Mouse (Mus musculus) CH12.LX (cell line): Measurements from ENCODE around the gene Usp47. TPM values are rescaled to one million over a fixed set of nuclear protein-coding genes. Genes with fewer than 3 reads are reported as not detected.

ENCODE experiments used
- DNase-seq: peaks from one replicate; pipeline ENCODE4 v3.0.0-alpha.2; 2013; ENCODE audit errors: extremely low read depth
- H3K27ac ChIP-seq: 2 replicates; pipeline ENCODE4 v1.5.1; 2012; ENCODE audit warnings: low read depth, mild to moderate bottlenecking, control low read depth, moderate library complexity; ENCODE audit not compliant: insufficient read depth
- H3K27me3 ChIP-seq: replicated peaks from 2 replicates; pipeline ENCODE3; 2012; ENCODE audit warnings: inconsistent platforms
- H3K36me3 ChIP-seq, 2 experiments: replicated peaks in 1 of 2; 2 replicates each; pipeline versions ENCODE3 to v1.6.1; 2012; ENCODE audit warnings: inconsistent platforms in 1 of 2, low read length in 1 of 2, mild to moderate bottlenecking in 1 of 2, mixed read lengths in 1 of 2, moderate library complexity in 1 of 2; ENCODE audit not compliant: control insufficient read depth in 1 of 2, insufficient read depth in 1 of 2
- H3K4me1 ChIP-seq, 2 experiments: 2 replicates each; pipeline ENCODE4 v1.6.1; 2012; ENCODE audit warnings: inconsistent platforms in 1 of 2, moderate library complexity in 1 of 2; ENCODE audit not compliant: insufficient read depth in 2 of 2, control insufficient read depth in 1 of 2
- H3K4me2 ChIP-seq: 2 replicates; pipeline ENCODE4 v1.6.1; 2012; ENCODE audit warnings: low read depth, mild to moderate bottlenecking, control low read depth; ENCODE audit not compliant: poor library complexity, insufficient read depth, severe bottlenecking
- H3K4me3 ChIP-seq, 3 experiments: fragments of 150-350 bp in 1 of 3; sonication (generic) in 1 of 3; replicated peaks in 1 of 3; 2 replicates each; pipeline versions ENCODE3 to v1.5.1; 2011 to 2012; ENCODE audit warnings: low read depth in 2 of 3, low read length in 2 of 3, mild to moderate bottlenecking in 2 of 3, moderate library complexity in 2 of 3, control low read depth in 1 of 3, improper control_type of control experiment in 1 of 3, inconsistent platforms in 1 of 3, mixed read lengths in 1 of 3; ENCODE audit not compliant: poor library complexity in 1 of 3
- H3K79me2 ChIP-seq: replicated peaks from 2 replicates; pipeline ENCODE4 v1.6.1; 2012; ENCODE audit warnings: mild to moderate bottlenecking, moderate library complexity; ENCODE audit not compliant: control insufficient read depth, poor library complexity, insufficient read depth, severe bottlenecking; ENCODE audit errors: extremely low read depth
- H3K9ac ChIP-seq: 2 replicates; pipeline ENCODE4 v1.6.1; 2012; ENCODE audit warnings: low read depth, mild to moderate bottlenecking, control low read depth, moderate library complexity; ENCODE audit not compliant: insufficient read depth
- H3K9me3 ChIP-seq: replicated peaks from 2 replicates; pipeline ENCODE3; 2012; ENCODE audit warnings: low read length, inconsistent platforms, mixed read lengths
- BHLHE40 ChIP-seq: IDR thresholded peaks from 2 replicates; pipeline ENCODE4 v1.6.1; 2011; ENCODE audit warnings: mild to moderate bottlenecking, low read depth, low read length, improper control_type of control experiment
- MAZ ChIP-seq: IDR thresholded peaks from 2 replicates; pipeline ENCODE4 v1.6.1; 2012; ENCODE audit warnings: low read depth, mild to moderate bottlenecking, inconsistent platforms, low read length, improper control_type of control experiment, moderate library complexity
- MXI1 ChIP-seq: IDR thresholded peaks from 2 replicates; pipeline ENCODE4 v1.6.1; 2011; ENCODE audit warnings: mild to moderate bottlenecking, low read depth, low read length, improper control_type of control experiment
- NRF1 ChIP-seq: IDR thresholded peaks from 2 replicates; pipeline ENCODE4 v1.6.1; 2014; ENCODE audit warnings: low read depth, mild to moderate bottlenecking, inconsistent platforms, low read length, improper control_type of control experiment, moderate library complexity
- SIN3A ChIP-seq: IDR thresholded peaks from 2 replicates; pipeline ENCODE4 v1.6.1; 2012; ENCODE audit warnings: low read length, improper control_type of control experiment, inconsistent platforms
- UBTF ChIP-seq: IDR thresholded peaks from 2 replicates; pipeline ENCODE4 v1.6.1; 2012; ENCODE audit warnings: low read depth, mild to moderate bottlenecking, inconsistent platforms, low read length, improper control_type of control experiment, moderate library complexity
- USF1 ChIP-seq: IDR thresholded peaks from 2 replicates; pipeline ENCODE4 v1.6.1; 2014; ENCODE audit warnings: low read depth, mild to moderate bottlenecking, inconsistent platforms, low read length, improper control_type of control experiment
- ZC3H11A ChIP-seq: IDR thresholded peaks from 2 replicates; pipeline ENCODE4 v1.6.1; 2012; ENCODE audit warnings: low read depth, mild to moderate bottlenecking, inconsistent platforms, low read length, improper control_type of control experiment
- dilution Hi-C: fragments of 300-500 bp; cut with MboI; formaldehyde crosslinking; loops from 2 replicates; pipeline ENCODE4 v1.14.3; 2020; ENCODE audit warnings: low sequenced_read_pairs; ENCODE audit not compliant: extremely low pct_unique_long_range_greater_than_20kb, extremely low pct_ligation_motif_present
- in situ Hi-C: fragments of 300-500 bp; cut with MboI; formaldehyde crosslinking; loops from 3 replicates; pipeline ENCODE4 v1.14.3; 2019; ENCODE audit warnings: low sequenced_read_pairs, low pct_ligation_motif_present, low pct_unique_long_range_greater_than_20kb, mixed read lengths
- polyA plus RNA-seq: library from polyadenylated mRNA; unstranded; fragments of >175 nt; gene quantifications from 2 replicates; pipeline ENCODE4 v1.2.1, GENCODE M21; 2012; ENCODE audit warnings: low read depth; ENCODE audit not compliant: insufficient read length
- total RNA-seq, 2 experiments: library from RNA; depleted of rRNA; stranded (reverse); fragments of 300-350 nt in 1 of 2; fragments of >200 nt in 1 of 2; gene quantifications; 2 replicates each; pipeline ENCODE4 v1.2.3; 2012 to 2014

Gene Usp47
- total and polyA plus RNA-seq, 3 experiments, result 35.0 to 36.8 (median 35.8) TPM

DNA sequence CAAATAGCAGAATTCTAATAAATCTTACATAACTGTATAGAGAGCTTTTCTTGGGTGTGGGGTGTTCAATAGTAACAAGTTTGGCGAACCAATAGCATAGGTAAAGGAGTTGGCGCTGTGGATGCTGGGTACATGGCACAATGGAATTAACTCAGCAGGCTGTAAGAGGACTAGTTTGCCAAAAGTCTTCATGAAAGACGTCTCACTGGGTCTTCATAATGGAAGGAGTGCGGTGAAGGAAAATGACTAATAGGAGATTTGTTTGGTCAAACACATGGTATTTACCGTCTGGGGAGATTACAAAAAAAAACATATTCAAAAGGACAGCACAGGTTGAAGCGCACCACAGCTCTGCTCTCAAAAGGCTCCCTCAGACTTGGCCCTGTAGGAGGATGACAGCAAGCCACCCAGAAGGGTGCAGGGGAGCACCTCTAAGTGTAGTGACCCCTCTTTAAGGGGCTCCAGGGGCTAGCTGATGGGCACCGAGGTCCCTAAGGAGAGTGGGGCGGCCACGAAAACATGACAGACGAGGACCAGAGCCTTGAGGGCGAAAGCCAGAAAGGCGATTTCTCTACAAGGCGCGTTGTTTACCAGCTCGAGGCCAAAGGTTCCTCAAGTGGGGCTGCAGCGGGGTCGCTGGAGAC lies 676 bp upstream of the Usp47 start:
- Histone ChIP-seq H3K9ac (peak overlapping the region; percentile 79), H3K4me1 (peaks cover 0 to 16% of the 10 kb centered on the region in 2 experiments; a peak in 2 of 4 replicates), H3K4me2 (peak overlapping the region; percentile 46), H3K4me3 (peak overlapping the region; percentile 23 to 87 (median 77)), H3K79me2 (peaks cover 35% of the 10 kb centered on the region), H3K36me3 (peaks cover 0 to 5% of the 10 kb centered on the region in 2 experiments), H3K9me3 (no peaks in the 10 kb centered on the region), H3K27ac (no peak overlapping the region; the same call in 1 of the 2 replicates), H3K27me3 (no peaks in the 10 kb centered on the region)
- dilution Hi-C loops, result no loop called here
- no peak for DNase-seq
- in situ Hi-C loops, result no loop called here
- TF ChIP-seq USF1 (no peak), MXI1 (peak; percentile 13; the same call in 1 of the 2 replicates)

DNA sequence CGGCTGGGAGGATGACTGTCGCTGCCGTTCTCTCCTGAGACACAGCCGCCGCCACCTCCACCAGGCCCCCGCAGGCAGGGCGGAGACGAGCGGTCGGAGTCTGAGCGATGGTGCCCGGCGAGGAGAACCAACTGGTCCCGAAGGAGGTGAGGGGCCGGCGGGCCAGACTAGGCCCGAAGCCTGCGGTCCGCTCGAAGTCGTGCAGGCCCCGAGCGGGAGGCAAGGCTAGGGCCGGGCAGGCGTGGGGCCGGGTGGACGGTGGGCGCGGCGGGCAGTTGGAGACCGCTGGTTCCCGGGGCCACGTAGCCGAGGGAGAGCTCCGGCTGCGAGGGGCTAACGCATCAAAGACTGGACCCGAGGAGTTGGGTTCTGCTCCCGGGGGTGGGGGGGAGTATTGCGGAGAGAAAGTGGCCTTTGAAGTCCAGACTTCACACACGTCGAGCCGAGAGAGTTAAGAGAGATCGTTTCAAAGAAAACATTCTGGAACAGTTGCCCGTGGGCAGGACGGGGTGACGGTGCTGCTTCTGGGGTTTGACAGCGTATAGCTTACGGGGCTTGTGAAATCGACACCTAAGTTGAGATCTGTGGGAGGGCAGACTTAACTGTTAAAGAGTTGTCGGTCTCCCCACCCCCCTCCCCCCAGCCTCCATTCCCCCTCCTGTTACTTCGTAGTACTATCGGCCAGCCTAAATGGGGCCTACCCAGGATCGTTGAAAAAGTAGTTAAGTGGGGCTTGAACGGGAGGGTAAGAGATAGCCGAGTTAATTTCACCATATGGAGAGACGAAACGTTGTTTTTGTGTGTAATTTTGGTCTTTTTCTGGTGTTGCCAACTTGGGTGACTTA lies 519 bp downstream of the Usp47 start:
- Histone ChIP-seq H3K4me3 (peak overlapping the region; percentile 56 to 87 (median 77)), H3K4me2 (peak overlapping the region; percentile 79), H3K27me3 (no peaks in the 10 kb centered on the region), H3K9me3 (no peaks in the 10 kb centered on the region), H3K79me2 (peaks cover 42% of the 10 kb centered on the region), H3K36me3 (peaks cover 3 to 13% of the 10 kb centered on the region in 2 experiments), H3K4me1 (peaks cover 0 to 16% of the 10 kb centered on the region in 2 experiments; a peak in 2 of 4 replicates), H3K9ac (peak overlapping the region; percentile 79), H3K27ac (peak overlapping the region; percentile 55)
- TF ChIP-seq SIN3A (peak; percentile 6; the same call in 1 of the 2 replicates), MXI1 (peak; percentile 9; the same call in 1 of the 2 replicates), BHLHE40 (no peak), UBTF (peak; percentile 87)
- DNase-seq, result peak; percentile 42
- in situ Hi-C loops (no loop called here), dilution Hi-C loops (no loop called here)

DNA sequence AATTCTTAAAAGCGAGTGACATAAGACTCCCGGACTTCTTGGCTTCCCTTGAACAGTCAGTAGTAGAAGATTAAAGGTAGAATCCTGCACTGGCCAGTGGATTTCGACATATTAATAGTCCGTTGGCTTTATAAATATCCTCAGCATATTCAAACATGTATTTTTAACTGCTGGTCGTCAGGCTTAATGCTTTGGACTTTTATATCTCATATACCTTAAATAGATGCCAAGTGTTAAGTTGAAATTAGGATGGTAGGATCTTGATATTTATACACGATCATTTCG lies 1.1 kb downstream of the Usp47 start:
- H3K36me3 ChIP-seq, result peaks cover 3 to 14% of the 10 kb centered on the region in 2 experiments
- peak overlapping the region; percentile 56 to 87 (median 77) for H3K4me3 ChIP-seq
- in situ Hi-C loops, result no loop called here
- no peak for DNase-seq
- no peaks in the 10 kb centered on the region for H3K27me3 ChIP-seq
- dilution Hi-C loops, result no loop called here
- H3K4me2 ChIP-seq, result peak overlapping the region; percentile 79
- TF ChIP-seq ZC3H11A (no peak), NRF1 (no peak), BHLHE40 (no peak), MAZ (no peak), UBTF (no peak)
- H3K9me3 ChIP-seq, result no peaks in the 10 kb centered on the region
- H3K9ac ChIP-seq, result peak overlapping the region; percentile 79
- H3K79me2 ChIP-seq, result peaks cover 47% of the 10 kb centered on the region
- H3K4me1 ChIP-seq, result peaks cover 0 to 16% of the 10 kb centered on the region in 2 experiments; a peak in 2 of 4 replicates
- no peak overlapping the region for H3K27ac ChIP-seq
